Mouse (Mus musculus) hindbrain, postnatal 0 days (tissue): ENCODE measurements around the gene Psmb6. TPM values are rescaled to one million over a fixed set of nuclear protein-coding genes. Genes with fewer than 3 reads are reported as not detected.

ENCODE experiments used
- ATAC-seq: fragments of 200-750 bp; cut with Nextera tagmentation; 2 replicates; pipeline ENCODE4 v1.8.0; 2017; ENCODE audit warnings: mild to moderate bottlenecking, moderate TSS enrichment, moderate library complexity
- DNase-seq: peaks from one replicate; pipeline ENCODE4 v3.0.0-alpha.2; 2015; ENCODE audit warnings: low spot score
- H3K27ac ChIP-seq: fragments of 300-500 bp; sonication (generic); 2 replicates; pipeline ENCODE4 v1.5.1; 2014; ENCODE audit warnings: mild to moderate bottlenecking
- H3K27me3 ChIP-seq: fragments of 300-500 bp; sonication (generic); 2 replicates; pipeline ENCODE4 v1.6.1; 2014; ENCODE audit warnings: low read length, mixed read lengths; ENCODE audit not compliant: insufficient read depth
- H3K36me3 ChIP-seq: fragments of 300-500 bp; sonication (generic); 2 replicates; pipeline ENCODE4 v1.6.1; 2014; ENCODE audit warnings: low read length, mixed read lengths; ENCODE audit not compliant: insufficient read depth
- H3K4me1 ChIP-seq: fragments of 300-500 bp; sonication (generic); 2 replicates; pipeline ENCODE4 v1.6.1; 2014; ENCODE audit warnings: antibody characterized with exemption, low read length, mixed read lengths; ENCODE audit not compliant: insufficient read depth
- H3K4me2 ChIP-seq: fragments of 300-500 bp; sonication (generic); 2 replicates; pipeline ENCODE4 v1.6.1; 2014; ENCODE audit warnings: low read depth, mild to moderate bottlenecking, low read length, moderate library complexity, mixed read lengths
- H3K4me3 ChIP-seq: fragments of 300-500 bp; sonication (generic); 2 replicates; pipeline ENCODE4 v1.5.1; 2014; ENCODE audit warnings: low read length
- H3K9ac ChIP-seq: fragments of 300-500 bp; sonication (generic); replicated peaks from 2 replicates; pipeline ENCODE4 v1.6.1; 2014; ENCODE audit warnings: mild to moderate bottlenecking, low read length, moderate library complexity, mixed read lengths
- H3K9me3 ChIP-seq: fragments of 300-500 bp; sonication (generic); 2 replicates; pipeline ENCODE4 v1.6.1; 2016; ENCODE audit warnings: low read length, mixed read lengths
- CTCF ChIP-seq: IDR thresholded peaks from 2 replicates; pipeline ENCODE4 v1.5.1; 2016; ENCODE audit warnings: antibody characterized with exemption, control low read depth, low read depth
- WGBS: fragments of 180-500 bp; shearing (Covaris S2); extraction: QIAGEN DNeasy Blood & Tissue Kit; methylation state at CpG from one replicate; pipeline ENCODE4 v1.1.7; 2014; 5-methylcytosine and 5-hydroxymethylcytosine counted together
- polyA plus RNA-seq: library from polyadenylated mRNA; unstranded; fragments of >200 nt; fragmentation: Nextera tagmentation; extraction: Ambion mirVana; gene quantifications from 2 replicates; pipeline ENCODE4 v1.2.1, GENCODE M21; 2015
- total RNA-seq: library from RNA; depleted of rRNA; stranded (reverse); fragments of >200 nt; gene quantifications from 2 replicates; pipeline ENCODE4 v1.2.3, GENCODE M21; 2014

Gene Psmb6
- total and polyA plus RNA-seq, 2 experiments from 2014 or later: 504 to 887 TPM

DNA sequence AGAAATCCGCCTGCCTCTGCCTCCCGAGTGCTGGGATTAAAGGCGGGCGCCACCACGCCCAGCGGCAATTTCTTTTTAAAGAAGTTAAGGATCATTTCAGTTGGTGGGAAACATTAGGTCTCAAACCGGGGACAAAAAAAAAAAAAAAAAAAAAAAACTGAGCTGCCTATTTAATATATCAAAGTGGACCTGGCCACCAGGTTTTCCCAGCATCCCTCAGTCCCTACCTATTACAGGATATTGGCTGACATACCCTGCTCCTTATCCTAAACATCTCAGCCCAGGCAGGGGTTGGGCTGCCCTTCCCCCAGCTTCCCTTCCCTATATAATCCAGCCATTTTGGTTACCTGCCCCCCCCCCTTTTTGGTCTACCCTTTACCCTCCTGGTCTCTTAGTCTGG lies 13.3 kb upstream of the Psmb6 start:
- DNase-seq (no peak), ATAC-seq (no peak)
- H3K4me1 ChIP-seq: 0 out of 2 replicates have a peak, but pooled peaks cover 6% of the 10 kb centered on the region
- no peaks in the 10 kb centered on the region for H3K36me3 ChIP-seq
- no peak overlapping the region for H3K4me2 ChIP-seq
- TF ChIP-seq CTCF: no peak
- no peaks in the 10 kb centered on the region for H3K9me3 ChIP-seq
- H3K27me3 ChIP-seq: no peaks in the 10 kb centered on the region
- H3K27ac ChIP-seq: no peak overlapping the region
- no peak overlapping the region for H3K4me3 ChIP-seq
- no peak overlapping the region for H3K9ac ChIP-seq
- 88% methylated on average over 7 of the region's 7 CpGs for WGBS

DNA sequence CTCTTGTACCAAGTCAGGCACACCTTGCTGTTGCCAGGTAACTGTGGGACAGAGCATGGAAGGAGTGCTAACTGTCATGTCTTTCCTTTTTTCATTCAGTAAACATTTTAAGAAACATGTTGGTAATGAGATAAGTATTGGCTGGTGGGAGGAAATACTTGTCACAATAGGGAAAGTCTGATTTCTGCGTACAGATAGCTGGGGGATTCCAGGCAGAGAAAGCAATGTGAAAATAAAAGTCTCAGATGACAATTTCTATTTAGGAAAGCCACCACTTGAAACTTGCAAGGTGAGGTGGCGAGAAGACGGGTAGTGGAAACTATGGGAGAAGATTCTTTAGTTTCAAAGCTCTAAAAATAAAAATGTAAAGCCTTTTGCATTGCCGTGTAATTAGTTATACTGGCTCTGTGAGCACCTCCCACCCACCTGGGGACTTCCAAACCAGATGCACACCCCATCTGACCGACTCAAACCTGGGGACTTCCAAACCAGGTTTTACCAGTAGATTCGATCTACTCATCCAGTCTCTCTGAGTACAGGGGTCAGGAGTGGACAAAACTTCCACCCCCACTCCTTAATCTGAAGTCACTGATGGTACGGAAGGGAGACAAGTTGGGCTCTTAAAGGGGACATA lies 12.3 kb upstream of the Psmb6 start:
- ATAC-seq (no peak), DNase-seq (no peak)
- no peak for TF ChIP-seq CTCF
- H3K9ac ChIP-seq: no peak overlapping the region
- 0 out of 2 replicates have a peak, but pooled peaks cover 6% of the 10 kb centered on the region for H3K4me1 ChIP-seq
- no peak overlapping the region for H3K27ac ChIP-seq
- no peak overlapping the region for H3K4me3 ChIP-seq
- no peak overlapping the region for H3K4me2 ChIP-seq
- no peaks in the 10 kb centered on the region for H3K9me3 ChIP-seq
- no peaks in the 10 kb centered on the region for H3K36me3 ChIP-seq
- no peaks in the 10 kb centered on the region for H3K27me3 ChIP-seq
- 80% methylated on average over 7 of the region's 7 CpGs for WGBS

DNA sequence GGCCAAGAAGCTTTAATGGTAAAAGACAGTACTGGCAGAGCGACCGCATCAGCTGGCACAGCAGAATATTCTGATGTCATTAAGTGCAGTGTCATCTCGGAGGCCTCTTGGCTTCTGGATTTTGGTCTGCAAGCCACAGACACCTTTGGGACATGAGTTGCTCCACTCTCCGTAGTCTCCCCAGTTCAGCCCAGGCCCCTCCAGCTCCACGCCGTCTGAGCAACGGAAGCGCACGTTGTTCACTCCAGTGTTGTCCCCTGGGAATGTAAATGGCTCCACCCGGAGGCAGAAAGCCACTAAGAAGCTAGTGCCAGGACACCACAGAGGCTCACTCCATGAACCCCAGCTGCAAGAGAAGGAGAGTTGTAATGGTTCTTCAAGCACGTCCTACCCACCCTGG lies 11.6 kb upstream of the Psmb6 start:
- Histone ChIP-seq H3K9me3 (no peaks in the 10 kb centered on the region), H3K27me3 (no peaks in the 10 kb centered on the region), H3K4me1 (0 out of 2 replicates have a peak, but pooled peaks cover 6% of the 10 kb centered on the region), H3K4me2 (no peak overlapping the region), H3K4me3 (no peak overlapping the region), H3K9ac (no peak overlapping the region), H3K36me3 (no peaks in the 10 kb centered on the region), H3K27ac (no peak overlapping the region)
- 42% methylated on average over 11 of the region's 11 CpGs for WGBS
- ATAC-seq (no peak), DNase-seq (no peak)
- no peak for TF ChIP-seq CTCF

DNA sequence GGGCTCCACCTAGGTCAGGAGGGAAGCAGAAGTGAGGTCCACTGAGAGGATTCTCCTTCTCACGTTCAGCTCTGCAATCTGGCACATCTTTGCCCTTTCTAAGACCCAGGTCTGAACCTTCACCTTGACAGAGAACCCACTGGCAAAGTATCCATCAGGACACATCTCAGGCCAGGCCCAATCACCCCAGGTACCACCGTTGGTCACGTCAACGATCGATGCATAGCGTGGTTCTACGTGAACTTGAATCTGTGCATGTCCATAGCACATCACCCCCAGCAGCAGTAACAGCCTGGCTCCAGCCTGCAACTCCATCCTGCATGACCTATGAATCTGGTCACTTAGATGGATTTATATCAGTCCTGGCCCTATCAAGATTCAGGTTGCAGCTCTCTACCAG lies 10.9 kb upstream of the Psmb6 start, which contains the start of gene Vmo1:
Gene Vmo1 (minus strand): TSS at position 329 of the 400 bp plus-strand sequence.
- no peak for ATAC-seq
- no peak within 1 kb of the TSS for H3K9ac ChIP-seq
- no peak for TF ChIP-seq CTCF
- H3K4me1 ChIP-seq: 0 out of 2 replicates have a peak, but pooled peaks cover 6% of the 10 kb centered on the region
- H3K9me3 ChIP-seq: no peaks in the 10 kb centered on the region
- WGBS: 90% methylated on average over 7 of the region's 7 CpGs
- no peak within 1 kb of the TSS for H3K27ac ChIP-seq
- DNase-seq: no peak
- H3K4me2 ChIP-seq: no peak within 1 kb of the TSS
- H3K36me3 ChIP-seq: no peaks in the 10 kb centered on the region
- no peak within 1 kb of the TSS for H3K4me3 ChIP-seq
- no peaks in the 10 kb centered on the region for H3K27me3 ChIP-seq

DNA sequence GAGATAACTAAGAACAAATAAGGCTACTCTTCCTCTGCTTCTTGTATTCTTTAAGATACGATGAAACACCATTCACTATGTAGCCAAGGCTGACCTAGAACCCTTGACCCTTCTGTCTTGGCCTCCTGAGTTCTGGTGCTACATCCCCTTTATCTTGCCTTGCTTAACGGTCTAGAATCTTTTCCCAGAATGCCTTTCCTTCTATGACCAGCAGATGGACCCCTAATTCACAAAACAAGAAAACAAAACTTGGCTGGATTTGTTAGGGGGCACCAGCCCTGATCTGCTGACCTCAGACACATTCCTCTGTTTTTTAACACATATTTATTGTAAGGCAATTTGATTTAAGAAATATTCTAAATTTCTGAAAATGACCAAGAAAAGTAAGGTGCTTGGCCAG lies 8.8 kb upstream of the Psmb6 start:
- Histone ChIP-seq H3K27ac (no peak overlapping the region), H3K36me3 (no peaks in the 10 kb centered on the region), H3K9me3 (no peaks in the 10 kb centered on the region), H3K4me3 (no peak overlapping the region), H3K4me2 (no peak overlapping the region), H3K27me3 (no peaks in the 10 kb centered on the region), H3K4me1 (no peaks in the 10 kb centered on the region), H3K9ac (no peak overlapping the region)
- peak; percentile 82 for TF ChIP-seq CTCF
- DNase-seq: peak; percentile 81
- no peak for ATAC-seq
- WGBS: 18% methylated on average over 2 of the region's 2 CpGs

DNA sequence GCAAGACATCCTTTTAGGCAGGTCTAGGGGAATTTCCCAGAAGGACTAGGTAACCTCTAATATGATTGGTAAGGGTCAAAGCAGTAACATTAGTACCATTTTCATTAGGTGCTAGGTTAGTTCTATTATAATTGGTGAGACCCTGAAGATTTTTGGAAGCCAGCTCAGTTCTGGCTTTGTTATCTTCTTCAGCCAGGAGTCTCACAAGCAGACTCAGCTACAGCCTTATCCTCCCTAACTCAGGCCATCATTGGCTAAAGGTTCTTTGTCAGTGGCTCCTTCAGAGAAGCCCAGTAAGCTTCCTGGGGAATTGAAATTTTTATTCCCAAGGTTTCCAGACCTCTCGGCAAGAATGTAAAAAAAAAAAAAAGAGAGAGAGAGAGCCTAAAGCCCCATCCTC lies 6.7 kb upstream of the Psmb6 start:
- Histone ChIP-seq H3K9me3 (no peaks in the 10 kb centered on the region), H3K27me3 (no peaks in the 10 kb centered on the region), H3K4me3 (no peak overlapping the region), H3K4me2 (no peak overlapping the region), H3K9ac (no peak overlapping the region), H3K27ac (no peak overlapping the region), H3K4me1 (no peaks in the 10 kb centered on the region), H3K36me3 (no peaks in the 10 kb centered on the region)
- 67% methylated on average over 1 of the region's 1 CpGs for WGBS
- TF ChIP-seq CTCF: no peak
- DNase-seq: no peak
- no peak for ATAC-seq

DNA sequence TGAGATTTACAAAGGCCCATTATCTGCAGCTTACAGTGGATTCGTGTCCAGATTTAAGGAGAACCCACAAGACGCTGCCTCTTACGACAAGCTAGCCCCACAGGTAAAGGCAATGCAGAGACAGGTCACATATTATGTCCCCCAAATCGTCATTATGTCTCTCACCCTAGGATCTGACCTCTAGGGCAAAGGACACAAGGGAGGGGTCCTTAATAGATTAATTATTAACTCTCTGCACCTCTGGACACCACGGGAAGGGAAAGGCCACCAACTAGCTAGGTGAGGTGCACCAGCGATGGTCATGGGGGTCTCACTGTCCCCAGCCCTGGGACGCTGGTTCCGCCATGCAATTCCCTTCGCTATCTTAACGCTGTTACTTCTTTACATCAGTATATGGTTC lies 6.2 kb upstream of the Psmb6 start, which contains the start of gene Gltpd2:
Gene Gltpd2 (plus strand): TSS at position 274 of the 400 bp plus-strand sequence.
- TF ChIP-seq CTCF: no peak
- ATAC-seq: no peak
- H3K9ac ChIP-seq: peak within 1 kb of the TSS; percentile 52
- H3K27me3 ChIP-seq: no peaks in the 10 kb centered on the region
- H3K4me1 ChIP-seq: no peaks in the 10 kb centered on the region
- 74% methylated on average over 10 of the region's 10 CpGs for WGBS
- H3K4me3 ChIP-seq: peak within 1 kb of the TSS; percentile 22; the same call in 1 of the 2 replicates
- no peaks in the 10 kb centered on the region for H3K9me3 ChIP-seq
- H3K36me3 ChIP-seq: no peaks in the 10 kb centered on the region
- no peak for DNase-seq
- peak within 1 kb of the TSS; percentile 42 for H3K4me2 ChIP-seq
- peak within 1 kb of the TSS; percentile 73; the same call in 1 of the 2 replicates for H3K27ac ChIP-seq
